Mouse (Mus musculus): ENCODE measurements at regions not wholly inside any gene's neighbourhood (a gene's known extent, or its start where the extent isn't known, plus 50 kb on each side); places are given as distances from the start of the nearest gene placed in this dataset.

GRCm38 (mm10) chr7:74942146-74942545 lies 366.9 kb downstream of the Sv2b start:
- no peak for ATAC-seq (ENCODE audit: insufficient number of reproducible peaks, insufficient read depth, low FRiP score, low read depth)
- no peaks in the 10 kb centered on the region for H3K36me3 ChIP-seq (ENCODE audit: control insufficient read depth, insufficient read depth, low read length)
- no peaks in the 10 kb centered on the region for H3K4me1 ChIP-seq (ENCODE audit: control insufficient read depth in 2 of 2, insufficient read depth in 2 of 2, low read length in 2 of 2)
- H3K9ac ChIP-seq (ENCODE audit: low read length), result no peak overlapping the region
- no peak overlapping the region for H3K4me3 ChIP-seq (ENCODE audit: control insufficient read depth in 1 of 2, insufficient read depth in 1 of 2, low read depth in 1 of 2, low read length in 2 of 2)
- WGBS, result 49% methylated on average over 3 of the region's 3 CpGs
- H3K27me3 ChIP-seq (ENCODE audit: control insufficient read depth, insufficient read depth, low read length), result no peaks in the 10 kb centered on the region
- no peak overlapping the region for H3K4me2 ChIP-seq (ENCODE audit: low read length)
- no peaks in the 10 kb centered on the region for H3K9me3 ChIP-seq (ENCODE audit: control insufficient read depth, low read length)
- H3K27ac ChIP-seq (replicated peaks in 1 of 2; ENCODE audit: control insufficient read depth in 1 of 2, insufficient read depth in 1 of 2, low read depth in 2 of 2, low read length in 2 of 2), result no peak overlapping the region

GRCm38 (mm10) chr7:74929142-74929829 lies 374.7 kb upstream of the Slco3a1 start:
- WGBS, result 63% methylated on average over 8 of the region's 8 CpGs
- Histone ChIP-seq H3K27ac (replicated peaks in 1 of 2; ENCODE audit: control insufficient read depth in 1 of 2, insufficient read depth in 1 of 2, low read depth in 2 of 2, low read length in 2 of 2) (no peak overlapping the region), H3K36me3 (ENCODE audit: control insufficient read depth, insufficient read depth, low read length) (no peaks in the 10 kb centered on the region), H3K9ac (ENCODE audit: low read length) (no peak overlapping the region), H3K4me3 (ENCODE audit: control insufficient read depth in 1 of 2, insufficient read depth in 1 of 2, low read depth in 1 of 2, low read length in 2 of 2) (no peak overlapping the region), H3K4me2 (ENCODE audit: low read length) (no peak overlapping the region), H3K9me3 (ENCODE audit: control insufficient read depth, low read length) (no peaks in the 10 kb centered on the region), H3K4me1 (ENCODE audit: control insufficient read depth in 2 of 2, insufficient read depth in 2 of 2, low read length in 2 of 2) (no peaks in the 10 kb centered on the region), H3K27me3 (ENCODE audit: control insufficient read depth, insufficient read depth, low read length) (no peaks in the 10 kb centered on the region)
- ATAC-seq (ENCODE audit: insufficient number of reproducible peaks, insufficient read depth, low FRiP score, low read depth), result no peak

- Histone ChIP-seq H3K27ac (replicated peaks in 1 of 2; ENCODE audit: control insufficient read depth in 1 of 2, insufficient read depth in 1 of 2, low read depth in 2 of 2, low read length in 2 of 2) (no peak overlapping the region), H3K4me3 (ENCODE audit: control insufficient read depth in 1 of 2, insufficient read depth in 1 of 2, low read depth in 1 of 2, low read length in 2 of 2) (no peak overlapping the region), H3K9ac (ENCODE audit: low read length) (no peak overlapping the region), H3K4me1 (ENCODE audit: control insufficient read depth in 2 of 2, insufficient read depth in 2 of 2, low read length in 2 of 2) (no peaks in the 10 kb centered on the region), H3K9me3 (ENCODE audit: control insufficient read depth, low read length) (no peaks in the 10 kb centered on the region), H3K4me2 (ENCODE audit: low read length) (no peak overlapping the region), H3K36me3 (ENCODE audit: control insufficient read depth, insufficient read depth, low read length) (no peaks in the 10 kb centered on the region), H3K27me3 (ENCODE audit: control insufficient read depth, insufficient read depth, low read length) (no peaks in the 10 kb centered on the region)
- 53% methylated on average over 6 of the region's 6 CpGs for WGBS
- ATAC-seq (ENCODE audit: insufficient number of reproducible peaks, insufficient read depth, low FRiP score, low read depth), result no peak
These were observed 373.8 kb upstream of the Slco3a1 start for GRCm38 (mm10) chr7:74928226-74928927.

GRCm38 (mm10) chr7:74926729-74927128 lies 372.1 kb upstream of the Slco3a1 start:
- H3K9me3 ChIP-seq (ENCODE audit: control insufficient read depth, low read length), result no peaks in the 10 kb centered on the region
- no peaks in the 10 kb centered on the region for H3K4me1 ChIP-seq (ENCODE audit: control insufficient read depth in 2 of 2, insufficient read depth in 2 of 2, low read length in 2 of 2)
- H3K4me2 ChIP-seq (ENCODE audit: low read length), result no peak overlapping the region
- no peaks in the 10 kb centered on the region for H3K36me3 ChIP-seq (ENCODE audit: control insufficient read depth, insufficient read depth, low read length)
- H3K27me3 ChIP-seq (ENCODE audit: control insufficient read depth, insufficient read depth, low read length), result no peaks in the 10 kb centered on the region
- 45% methylated on average over 2 of the region's 2 CpGs for WGBS
- no peak for ATAC-seq (ENCODE audit: insufficient number of reproducible peaks, insufficient read depth, low FRiP score, low read depth)
- no peak overlapping the region for H3K27ac ChIP-seq (replicated peaks in 1 of 2; ENCODE audit: control insufficient read depth in 1 of 2, insufficient read depth in 1 of 2, low read depth in 2 of 2, low read length in 2 of 2)
- no peak overlapping the region for H3K4me3 ChIP-seq (ENCODE audit: control insufficient read depth in 1 of 2, insufficient read depth in 1 of 2, low read depth in 1 of 2, low read length in 2 of 2)
- H3K9ac ChIP-seq (ENCODE audit: low read length), result no peak overlapping the region

GRCm38 (mm10) chr7:74924156-74924555 lies 369.6 kb upstream of the Slco3a1 start:
- Histone ChIP-seq H3K4me1 (ENCODE audit: control insufficient read depth in 2 of 2, insufficient read depth in 2 of 2, low read length in 2 of 2) (no peaks in the 10 kb centered on the region), H3K27me3 (ENCODE audit: control insufficient read depth, insufficient read depth, low read length) (no peaks in the 10 kb centered on the region), H3K9me3 (ENCODE audit: control insufficient read depth, low read length) (no peaks in the 10 kb centered on the region), H3K4me3 (ENCODE audit: control insufficient read depth in 1 of 2, insufficient read depth in 1 of 2, low read depth in 1 of 2, low read length in 2 of 2) (no peak overlapping the region), H3K36me3 (ENCODE audit: control insufficient read depth, insufficient read depth, low read length) (no peaks in the 10 kb centered on the region), H3K27ac (replicated peaks in 1 of 2; ENCODE audit: control insufficient read depth in 1 of 2, insufficient read depth in 1 of 2, low read depth in 2 of 2, low read length in 2 of 2) (no peak overlapping the region), H3K9ac (ENCODE audit: low read length) (no peak overlapping the region), H3K4me2 (ENCODE audit: low read length) (no peak overlapping the region)
- no peak for ATAC-seq (ENCODE audit: insufficient number of reproducible peaks, insufficient read depth, low FRiP score, low read depth)
- 77% methylated on average over 1 of the region's 1 CpGs for WGBS

GRCm38 (mm10) chr7:74908311-74908962 lies 353.9 kb upstream of the Slco3a1 start:
- 54% methylated on average over 3 of the region's 3 CpGs for whole genome bisulfite sequencing
- no peak overlapping the region for H3K4me2 ChIP-seq (ENCODE audit: low read length)
- no peaks in the 10 kb centered on the region for H3K27me3 ChIP-seq (ENCODE audit: control insufficient read depth, insufficient read depth, low read length)
- no peak overlapping the region for H3K27ac ChIP-seq (replicated peaks in 1 of 2; ENCODE audit: control insufficient read depth in 1 of 2, insufficient read depth in 1 of 2, low read depth in 2 of 2, low read length in 2 of 2)
- ATAC-seq (ENCODE audit: insufficient number of reproducible peaks, insufficient read depth, low FRiP score, low read depth), result no peak
- no peaks in the 10 kb centered on the region for H3K9me3 ChIP-seq (ENCODE audit: control insufficient read depth, low read length)
- no peaks in the 10 kb centered on the region for H3K4me1 ChIP-seq (ENCODE audit: control insufficient read depth in 2 of 2, insufficient read depth in 2 of 2, low read length in 2 of 2)
- no peaks in the 10 kb centered on the region for H3K36me3 ChIP-seq (ENCODE audit: control insufficient read depth, insufficient read depth, low read length)
- no peak overlapping the region for H3K4me3 ChIP-seq (ENCODE audit: control insufficient read depth in 1 of 2, insufficient read depth in 1 of 2, low read depth in 1 of 2, low read length in 2 of 2)
- H3K9ac ChIP-seq (ENCODE audit: low read length), result no peak overlapping the region

- no peaks in the 10 kb centered on the region for H3K4me1 ChIP-seq (ENCODE audit: control insufficient read depth in 2 of 2, insufficient read depth in 2 of 2, low read length in 2 of 2)
- no peak overlapping the region for H3K4me3 ChIP-seq (ENCODE audit: control insufficient read depth in 1 of 2, insufficient read depth in 1 of 2, low read depth in 1 of 2, low read length in 2 of 2)
- no peak for ATAC-seq (ENCODE audit: insufficient number of reproducible peaks, insufficient read depth, low FRiP score, low read depth)
- no peak overlapping the region for H3K27ac ChIP-seq (replicated peaks in 1 of 2; ENCODE audit: control insufficient read depth in 1 of 2, insufficient read depth in 1 of 2, low read depth in 2 of 2, low read length in 2 of 2)
- no peaks in the 10 kb centered on the region for H3K36me3 ChIP-seq (ENCODE audit: control insufficient read depth, insufficient read depth, low read length)
- 73% methylated on average over 1 of the region's 1 CpGs for WGBS
- no peak overlapping the region for H3K4me2 ChIP-seq (ENCODE audit: low read length)
- no peak overlapping the region for H3K9ac ChIP-seq (ENCODE audit: low read length)
- no peaks in the 10 kb centered on the region for H3K27me3 ChIP-seq (ENCODE audit: control insufficient read depth, insufficient read depth, low read length)
- no peaks in the 10 kb centered on the region for H3K9me3 ChIP-seq (ENCODE audit: control insufficient read depth, low read length)
These were observed 352.8 kb upstream of the Slco3a1 start for GRCm38 (mm10) chr7:74907391-74907790.
